Mouse (Mus musculus): ENCODE measurements around the gene 1700003F12Rik. TPM values are rescaled to one million over a fixed set of nuclear protein-coding genes. Genes with fewer than 3 reads are reported as not detected.
A peak's percentile ranks its signal among the peaks of the same experiment; 100 is the strongest.

1700003F12Rik gene
- polyA plus RNA-seq, 1 experiment from 2014 or later = 1.8 TPM

GRCm38 (mm10) chr2:154576876-154577743 lies 30.2 kb downstream of the 1700003F12Rik start:
- Histone ChIP-seq H3K27me3 (ENCODE audit: control insufficient read depth, insufficient read depth, low read depth, low read length) (no peaks in the 10 kb centered on the region), H3K9me3 (replicated peaks; ENCODE audit: control insufficient read depth, low read length) (no peaks in the 10 kb centered on the region), H3K36me3 (ENCODE audit: control insufficient read depth, insufficient read depth) (no peaks in the 10 kb centered on the region), H3K9ac (ENCODE audit: low read depth, low read length) (no peak overlapping the region), H3K4me2 (ENCODE audit: low read depth, low read length) (no peak overlapping the region), H3K27ac (ENCODE audit: low read length) (no peak overlapping the region), H3K4me3 (ENCODE audit: low read depth, low read length) (no peak overlapping the region), H3K4me1 (ENCODE audit: control insufficient read depth, low read depth, low read length) (no peaks in the 10 kb centered on the region)
- WGBS (ENCODE audit: insufficient replicate concordance) = 62% methylated on average over 12 of the region's 12 CpGs
- no peak for ATAC-seq (ENCODE audit: low read depth)

DNA sequence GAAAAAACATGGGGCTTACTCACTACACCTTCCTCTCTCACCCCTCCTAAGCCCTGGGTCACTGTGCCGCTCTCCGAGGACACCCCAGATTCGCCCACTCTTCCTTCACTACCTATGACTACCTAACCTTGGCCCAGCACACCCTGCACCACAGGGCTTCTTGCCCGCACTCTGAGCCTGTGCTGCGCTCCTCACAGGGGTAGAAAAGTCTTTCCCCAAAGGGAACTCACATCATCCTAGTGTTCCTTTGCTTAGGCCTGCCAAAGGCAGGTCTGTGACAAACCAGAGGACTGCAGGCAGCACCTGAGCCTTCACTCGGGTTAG lies 30.8 kb downstream of the 1700003F12Rik start:
- 82% methylated on average over 6 of the region's 6 CpGs for WGBS (ENCODE audit: insufficient replicate concordance)
- H3K36me3 ChIP-seq (ENCODE audit: control insufficient read depth, insufficient read depth) = no peaks in the 10 kb centered on the region
- no peak overlapping the region for H3K4me3 ChIP-seq (ENCODE audit: low read depth, low read length)
- no peaks in the 10 kb centered on the region for H3K27me3 ChIP-seq (ENCODE audit: control insufficient read depth, insufficient read depth, low read depth, low read length)
- H3K27ac ChIP-seq (ENCODE audit: low read length) = no peak overlapping the region
- ATAC-seq (ENCODE audit: low read depth) = no peak
- no peaks in the 10 kb centered on the region for H3K9me3 ChIP-seq (replicated peaks; ENCODE audit: control insufficient read depth, low read length)
- H3K9ac ChIP-seq (ENCODE audit: low read depth, low read length) = no peak overlapping the region
- H3K4me2 ChIP-seq (ENCODE audit: low read depth, low read length) = no peak overlapping the region
- no peaks in the 10 kb centered on the region for H3K4me1 ChIP-seq (ENCODE audit: control insufficient read depth, low read depth, low read length)

- H3K36me3 ChIP-seq (ENCODE audit: control insufficient read depth, insufficient read depth) = no peaks in the 10 kb centered on the region
- 81% methylated on average over 8 of the region's 8 CpGs for WGBS (ENCODE audit: insufficient replicate concordance)
- no peak for ATAC-seq (ENCODE audit: low read depth)
These were observed 33.7 kb downstream of the 1700003F12Rik start for GRCm38 (mm10) chr2:154580586-154580985.

GRCm38 (mm10) chr2:154581421-154581820 lies 34.5 kb downstream of the 1700003F12Rik start:
- no peak overlapping the region for H3K4me2 ChIP-seq (ENCODE audit: low read depth, low read length)
- no peaks in the 10 kb centered on the region for H3K27me3 ChIP-seq (ENCODE audit: control insufficient read depth, insufficient read depth, low read depth, low read length)
- 89% methylated on average over 1 of the region's 1 CpGs for WGBS (ENCODE audit: insufficient replicate concordance)
- peaks cover 12% of the 10 kb centered on the region for H3K4me1 ChIP-seq (ENCODE audit: control insufficient read depth, low read depth, low read length)
- H3K9me3 ChIP-seq (replicated peaks; ENCODE audit: control insufficient read depth, low read length) = no peaks in the 10 kb centered on the region
- no peak overlapping the region for H3K9ac ChIP-seq (ENCODE audit: low read depth, low read length)
- no peaks in the 10 kb centered on the region for H3K36me3 ChIP-seq (ENCODE audit: control insufficient read depth, insufficient read depth)
- ATAC-seq (ENCODE audit: low read depth) = no peak
- H3K27ac ChIP-seq (ENCODE audit: low read length) = no peak overlapping the region
- H3K4me3 ChIP-seq (ENCODE audit: low read depth, low read length) = no peak overlapping the region

More at GRCm38 (mm10) chr2:154580586-154580985, 33.7 kb downstream of the 1700003F12Rik start:
- Histone ChIP-seq H3K4me2 (ENCODE audit: low read depth, low read length) (no peak overlapping the region), H3K27ac (ENCODE audit: low read length) (no peak overlapping the region), H3K9ac (ENCODE audit: low read depth, low read length) (no peak overlapping the region), H3K27me3 (ENCODE audit: control insufficient read depth, insufficient read depth, low read depth, low read length) (no peaks in the 10 kb centered on the region), H3K4me3 (ENCODE audit: low read depth, low read length) (no peak overlapping the region), H3K4me1 (ENCODE audit: control insufficient read depth, low read depth, low read length) (peaks cover 12% of the 10 kb centered on the region), H3K9me3 (replicated peaks; ENCODE audit: control insufficient read depth, low read length) (no peaks in the 10 kb centered on the region)

DNA sequence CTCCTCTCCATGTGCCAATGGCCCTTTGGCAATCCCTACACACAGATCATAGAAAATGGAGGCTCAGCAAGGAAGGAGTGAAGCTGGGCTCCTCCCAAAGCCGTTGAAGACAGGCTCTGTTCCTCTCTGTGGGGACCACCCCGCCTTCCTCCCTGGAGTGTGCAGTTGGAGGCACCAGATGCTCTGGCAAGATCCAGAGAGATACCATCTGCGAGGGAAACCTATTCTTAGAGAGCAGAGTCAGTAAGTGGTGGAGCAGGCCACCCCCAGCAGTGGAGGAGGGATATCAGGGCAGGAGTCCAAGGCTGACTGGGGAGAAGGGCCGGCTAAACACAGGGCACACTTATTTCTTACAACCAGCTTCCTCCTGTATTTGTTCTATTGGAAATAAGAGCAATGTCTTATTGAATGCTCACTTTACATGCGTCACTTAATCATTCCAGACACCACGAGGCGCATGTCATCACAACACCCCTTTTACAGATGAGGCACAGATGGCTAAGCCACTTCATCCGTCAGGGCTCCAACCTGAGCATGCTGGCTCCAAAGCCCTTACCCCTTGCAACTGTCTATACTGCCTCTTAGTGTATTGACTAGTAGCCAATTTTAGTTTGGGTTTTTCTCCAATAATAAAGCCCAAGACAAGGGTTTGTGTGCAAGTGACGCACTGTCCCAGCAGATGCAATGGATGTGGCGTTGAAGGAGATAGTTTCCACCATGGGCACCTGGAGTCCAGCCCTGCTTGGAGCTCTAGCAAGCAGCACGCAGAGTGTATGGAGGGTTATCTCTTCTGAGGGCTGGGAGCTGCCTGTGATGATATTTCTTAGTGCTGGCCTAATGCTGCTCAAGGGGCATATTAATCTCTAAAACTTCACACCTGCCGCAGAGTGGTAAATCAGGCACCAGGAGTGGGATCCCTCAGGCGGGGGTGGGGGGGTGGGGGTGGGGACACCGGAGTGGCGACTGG lies 37.3 kb downstream of the 1700003F12Rik start:
- Histone ChIP-seq H3K36me3 (ENCODE audit: control insufficient read depth, insufficient read depth) (peaks cover 14% of the 10 kb centered on the region), H3K4me2 (ENCODE audit: low read depth, low read length) (no peak overlapping the region), H3K27ac (ENCODE audit: low read length) (no peak overlapping the region), H3K4me3 (ENCODE audit: low read depth, low read length) (no peak overlapping the region), H3K4me1 (ENCODE audit: control insufficient read depth, low read depth, low read length) (peaks cover 12% of the 10 kb centered on the region), H3K9me3 (replicated peaks; ENCODE audit: control insufficient read depth, low read length) (no peaks in the 10 kb centered on the region), H3K9ac (ENCODE audit: low read depth, low read length) (no peak overlapping the region), H3K27me3 (ENCODE audit: control insufficient read depth, insufficient read depth, low read depth, low read length) (no peaks in the 10 kb centered on the region)
- WGBS (ENCODE audit: insufficient replicate concordance) = 40% methylated on average over 15 of the region's 15 CpGs
- peak; percentile 35 for ATAC-seq (ENCODE audit: low read depth)

- Histone ChIP-seq H3K4me2 (ENCODE audit: low read depth, low read length) (no peak overlapping the region), H3K27me3 (ENCODE audit: control insufficient read depth, insufficient read depth, low read depth, low read length) (no peaks in the 10 kb centered on the region), H3K4me3 (ENCODE audit: low read depth, low read length) (no peak overlapping the region), H3K4me1 (ENCODE audit: control insufficient read depth, low read depth, low read length) (peaks cover 12% of the 10 kb centered on the region), H3K9ac (ENCODE audit: low read depth, low read length) (no peak overlapping the region), H3K36me3 (ENCODE audit: control insufficient read depth, insufficient read depth) (peaks cover 14% of the 10 kb centered on the region), H3K27ac (ENCODE audit: low read length) (no peak overlapping the region), H3K9me3 (replicated peaks; ENCODE audit: control insufficient read depth, low read length) (no peaks in the 10 kb centered on the region)
- WGBS (ENCODE audit: insufficient replicate concordance) = 65% methylated on average over 17 of the region's 17 CpGs
- ATAC-seq (ENCODE audit: low read depth) = no peak
These were observed 38.2 kb downstream of the 1700003F12Rik start for GRCm38 (mm10) chr2:154584931-154585601.

DNA sequence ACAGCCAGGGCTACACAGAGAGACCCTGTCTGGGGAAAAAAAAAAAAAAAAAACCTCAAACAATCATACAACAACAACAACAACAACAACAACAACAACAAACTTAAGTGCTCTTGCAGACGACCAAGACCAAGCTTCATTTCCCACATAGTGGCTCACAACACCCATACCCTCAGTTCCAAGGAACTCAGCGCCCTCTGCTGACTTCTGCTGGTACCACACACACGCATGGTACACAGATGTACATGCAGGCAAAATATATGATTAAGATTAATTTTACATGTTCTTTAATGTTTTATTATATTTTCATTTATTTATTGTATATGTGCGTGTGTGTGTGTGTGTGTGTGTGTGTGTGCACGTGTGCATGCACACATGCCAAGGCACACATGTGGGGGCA lies 39.5 kb downstream of the 1700003F12Rik start:
- peaks cover 16% of the 10 kb centered on the region for H3K36me3 ChIP-seq (ENCODE audit: control insufficient read depth, insufficient read depth)
- WGBS (ENCODE audit: insufficient replicate concordance) = 68% methylated on average over 5 of the region's 5 CpGs
- H3K9me3 ChIP-seq (replicated peaks; ENCODE audit: control insufficient read depth, low read length) = no peaks in the 10 kb centered on the region
- H3K4me2 ChIP-seq (ENCODE audit: low read depth, low read length) = no peak overlapping the region
- no peaks in the 10 kb centered on the region for H3K27me3 ChIP-seq (ENCODE audit: control insufficient read depth, insufficient read depth, low read depth, low read length)
- no peak overlapping the region for H3K4me3 ChIP-seq (ENCODE audit: low read depth, low read length)
- H3K4me1 ChIP-seq (ENCODE audit: control insufficient read depth, low read depth, low read length) = peaks cover 12% of the 10 kb centered on the region
- ATAC-seq (ENCODE audit: low read depth) = no peak
- no peak overlapping the region for H3K27ac ChIP-seq (ENCODE audit: low read length)
- no peak overlapping the region for H3K9ac ChIP-seq (ENCODE audit: low read depth, low read length)

- Histone ChIP-seq H3K27me3 (ENCODE audit: control insufficient read depth, insufficient read depth, low read depth, low read length) (no peaks in the 10 kb centered on the region), H3K4me1 (ENCODE audit: control insufficient read depth, low read depth, low read length) (peaks cover 1% of the 10 kb centered on the region), H3K36me3 (ENCODE audit: control insufficient read depth, insufficient read depth) (peaks cover 26% of the 10 kb centered on the region), H3K9me3 (replicated peaks; ENCODE audit: control insufficient read depth, low read length) (no peaks in the 10 kb centered on the region), H3K27ac (ENCODE audit: low read length) (no peak overlapping the region), H3K4me3 (ENCODE audit: low read depth, low read length) (no peak overlapping the region), H3K9ac (ENCODE audit: low read depth, low read length) (no peak overlapping the region), H3K4me2 (ENCODE audit: low read depth, low read length) (no peak overlapping the region)
- no peak for ATAC-seq (ENCODE audit: low read depth)
- 69% methylated on average over 4 of the region's 4 CpGs for WGBS (ENCODE audit: insufficient replicate concordance)
These were observed 42.2 kb downstream of the 1700003F12Rik start for GRCm38 (mm10) chr2:154589051-154589450.
